In the genomic region with DNA sequence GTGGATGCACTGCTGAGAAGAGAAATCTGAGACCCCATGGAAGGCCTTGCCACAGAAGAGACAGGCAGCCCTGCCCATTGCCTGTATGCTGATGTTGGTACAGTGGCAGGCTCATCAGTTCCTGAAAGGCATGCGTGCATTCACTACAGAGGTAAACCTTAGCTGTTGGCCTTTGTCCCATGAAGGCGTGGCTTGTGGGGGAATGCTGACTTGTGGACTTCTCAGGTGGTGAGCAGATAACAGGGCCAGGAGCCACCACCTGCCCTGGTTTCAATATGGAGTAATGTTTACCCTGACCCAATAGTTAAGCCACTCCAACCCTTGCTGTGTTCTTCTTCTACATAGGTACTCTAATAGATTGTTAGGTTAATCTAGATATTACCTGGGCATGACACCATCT, we compare ENCODE assay signal across 19 mouse cellular contexts.
"Had no signal": no experiment of that assay in that cellular context is flagged by ENCODE, and none has a peak within 500 bp of the region (broad histone marks: within the 10 kb centered on the region; RNA-seq: fewer than 3 reads in every experiment).

No protein-coding gene starts in this region.

- H3K4me2 ChIP-seq: limb, embryonic 12.5 days; limb, embryonic 15.5 days; liver, embryonic 12.5 days; liver, embryonic 15.5 days; midbrain, embryonic 11.5 days; midbrain, embryonic 15.5 days; neural tube, embryonic 12.5 days; neural tube, embryonic 15.5 days had no signal

- H3K4me3 ChIP-seq: limb, embryonic 12.5 days; limb, embryonic 15.5 days; liver, embryonic 12.5 days; liver, embryonic 15.5 days; midbrain, embryonic 15.5 days; neural tube, embryonic 12.5 days; neural tube, embryonic 15.5 days had no signal

- H3K36me3 ChIP-seq: limb, embryonic 12.5 days; limb, embryonic 15.5 days; liver, embryonic 12.5 days; liver, embryonic 15.5 days; midbrain, embryonic 15.5 days; neural tube, embryonic 12.5 days; neural tube, embryonic 15.5 days had no signal

- ATAC-seq: liver, embryonic 12.5 days; midbrain, embryonic 15.5 days had no signal

- H3K27me3 ChIP-seq: limb, embryonic 12.5 days; limb, embryonic 15.5 days; liver, embryonic 12.5 days; liver, embryonic 15.5 days; midbrain, embryonic 15.5 days; neural tube, embryonic 12.5 days; neural tube, embryonic 15.5 days had no signal

- DNase-seq: kidney, adult 18-20 months; left cerebral cortex, postnatal 4 days; lung, adult 2 months; lung, postnatal 14 days; lung, postnatal 4 days; right cerebral cortex, adult 18-20 months; right cerebral cortex, postnatal 14 days; right cerebral cortex, postnatal 4 days; thymus, adult 18-20 months; thymus, postnatal 36 days had no signal

- H3K9ac ChIP-seq: limb, embryonic 12.5 days; limb, embryonic 15.5 days; liver, embryonic 12.5 days; liver, embryonic 15.5 days; midbrain, embryonic 15.5 days; neural tube, embryonic 12.5 days; neural tube, embryonic 15.5 days had no signal

- H3K4me1 ChIP-seq: limb, embryonic 12.5 days; limb, embryonic 15.5 days; liver, embryonic 12.5 days; liver, embryonic 15.5 days; midbrain, embryonic 15.5 days; neural tube, embryonic 12.5 days; neural tube, embryonic 15.5 days had no signal

- H3K27ac ChIP-seq: kidney, postnatal 0 days; limb, embryonic 12.5 days; limb, embryonic 15.5 days; liver, embryonic 12.5 days; liver, embryonic 15.5 days; midbrain, embryonic 15.5 days; neural tube, embryonic 12.5 days; neural tube, embryonic 15.5 days had no signal

- H3K9me3 ChIP-seq: limb, embryonic 12.5 days; limb, embryonic 15.5 days; liver, embryonic 12.5 days; liver, embryonic 15.5 days; midbrain, embryonic 15.5 days; neural tube, embryonic 12.5 days; neural tube, embryonic 15.5 days had no signal
